Mouse (Mus musculus) heart, embryonic 10.5 days (tissue): ENCODE measurements around the gene Rtn2. TPM values are rescaled to one million over a fixed set of nuclear protein-coding genes. Genes with fewer than 3 reads are reported as not detected.

Source experiments
- DNase-seq: peaks from one replicate; pipeline ENCODE4 v3.0.0-alpha.2; 2017; ENCODE audit warnings: low spot score
- H3K27ac ChIP-seq: fragments of 300-500 bp; sonication (generic); 2 replicates; pipeline ENCODE4 v1.5.1; 2016; ENCODE audit warnings: mild to moderate bottlenecking
- H3K27me3 ChIP-seq: fragments of 300-500 bp; sonication (generic); 2 replicates; pipeline ENCODE4 v1.6.1; 2016; ENCODE audit warnings: mild to moderate bottlenecking; ENCODE audit not compliant: poor library complexity, insufficient read depth, severe bottlenecking
- H3K36me3 ChIP-seq: fragments of 300-500 bp; sonication (generic); 2 replicates; pipeline ENCODE4 v1.6.1; 2016; ENCODE audit warnings: mild to moderate bottlenecking, moderate library complexity
- H3K4me1 ChIP-seq: fragments of 300-500 bp; sonication (generic); 2 replicates; pipeline ENCODE4 v1.6.1; 2016; ENCODE audit warnings: mild to moderate bottlenecking
- H3K4me3 ChIP-seq: fragments of 300-500 bp; sonication (generic); 2 replicates; pipeline ENCODE4 v1.5.1; 2016; ENCODE audit warnings: mild to moderate bottlenecking, moderate library complexity
- H3K9me3 ChIP-seq: fragments of 300-500 bp; sonication (generic); 2 replicates; pipeline ENCODE4 v1.6.1; 2016; ENCODE audit warnings: mild to moderate bottlenecking, moderate library complexity
- WGBS: fragments of 180-500 bp; shearing (Covaris S2); methylation state at CpG from one replicate; pipeline ENCODE4 v1.1.7; 2016; 5-methylcytosine and 5-hydroxymethylcytosine counted together
- polyA plus RNA-seq: library from polyadenylated mRNA; unstranded; fragments of >200 nt; fragmentation: Nextera tagmentation; extraction: Ambion mirVana; gene quantifications from 2 replicates; pipeline ENCODE4 v1.2.1, GENCODE M21; 2016

Rtn2 gene
- polyA plus RNA-seq, 1 experiment from 2014 or later = 22.4 TPM

- DNase-seq = no peak
- H3K4me1 ChIP-seq = 0 out of 2 replicates have a peak, but pooled peaks cover 2% of the 10 kb centered on the region
- no peak overlapping the region for H3K27ac ChIP-seq
- H3K36me3 ChIP-seq = peaks cover 35% of the 10 kb centered on the region
- H3K27me3 ChIP-seq = no peaks in the 10 kb centered on the region
- WGBS = 86% methylated on average over 4 of the region's 4 CpGs
- H3K9me3 ChIP-seq = no peaks in the 10 kb centered on the region; the same call in 1 of the 2 replicates
- no peak overlapping the region for H3K4me3 ChIP-seq
Observed at GRCm38 (mm10) chr7:19252078-19252477, 30.3 kb upstream of the Rtn2 start.

DNA sequence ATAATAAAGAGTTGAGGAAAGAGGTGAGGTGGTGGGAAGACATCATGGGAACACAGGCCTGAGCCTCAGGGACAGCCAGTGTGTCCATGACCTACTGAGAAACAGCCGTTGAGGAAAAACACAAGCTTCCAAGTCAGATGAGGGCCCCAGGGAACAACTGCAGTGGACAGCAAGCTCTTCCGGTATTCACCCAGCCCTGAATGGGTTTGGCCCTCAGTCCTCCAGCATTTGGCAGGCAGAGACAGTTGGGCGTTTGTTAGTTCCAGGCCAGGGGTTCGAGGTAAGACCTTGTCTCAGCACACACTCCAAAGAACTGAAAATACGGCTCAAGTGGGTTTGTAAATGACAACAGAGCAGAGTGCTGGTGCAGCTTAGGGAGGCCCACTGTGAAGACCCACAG is 29.0 kb upstream of the Rtn2 start:
- no peaks in the 10 kb centered on the region; the same call in 1 of the 2 replicates for H3K9me3 ChIP-seq
- WGBS = 58% methylated on average over 5 of the region's 5 CpGs
- H3K27ac ChIP-seq = no peak overlapping the region

DNA sequence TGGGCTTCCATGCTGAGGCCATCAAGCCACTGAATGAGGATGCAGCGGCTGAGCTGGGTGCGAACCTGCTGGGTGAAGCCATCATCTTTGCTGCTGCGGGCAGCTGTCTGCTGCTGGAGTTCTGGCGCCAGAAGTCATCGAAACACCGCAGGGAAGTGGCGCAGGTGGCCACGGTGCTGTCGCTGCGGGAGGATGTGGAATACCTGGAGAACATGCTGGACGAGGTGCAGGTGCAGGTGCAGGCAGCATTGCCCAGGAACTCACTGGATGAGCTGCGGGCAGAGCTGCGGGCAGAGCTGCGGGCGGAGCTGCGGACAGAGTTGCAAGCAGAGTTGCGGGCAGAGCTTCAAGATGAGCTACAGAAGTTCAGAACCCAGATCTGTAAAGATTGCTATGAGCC is 27.0 kb upstream of the Rtn2 start:
- 84% methylated on average over 17 of the region's 17 CpGs for WGBS
- no peaks in the 10 kb centered on the region for H3K27me3 ChIP-seq
- 0 out of 2 replicates have a peak overlapping the region, but pooled peaks have one; percentile 12 for H3K4me3 ChIP-seq
- no peak for DNase-seq
- H3K4me1 ChIP-seq = peaks cover 9% of the 10 kb centered on the region; the same call in 1 of the 2 replicates
- H3K36me3 ChIP-seq = peaks cover 58% of the 10 kb centered on the region
- H3K27ac ChIP-seq = no peak overlapping the region
- H3K9me3 ChIP-seq = no peaks in the 10 kb centered on the region; the same call in 1 of the 2 replicates

More for the DNA sequence above, 29.0 kb upstream of the Rtn2 start:
- H3K27me3 ChIP-seq = no peaks in the 10 kb centered on the region
- H3K4me1 ChIP-seq = peaks cover 9% of the 10 kb centered on the region; the same call in 1 of the 2 replicates
- DNase-seq = no peak
- H3K36me3 ChIP-seq = peaks cover 41% of the 10 kb centered on the region
- H3K4me3 ChIP-seq = no peak overlapping the region

DNA sequence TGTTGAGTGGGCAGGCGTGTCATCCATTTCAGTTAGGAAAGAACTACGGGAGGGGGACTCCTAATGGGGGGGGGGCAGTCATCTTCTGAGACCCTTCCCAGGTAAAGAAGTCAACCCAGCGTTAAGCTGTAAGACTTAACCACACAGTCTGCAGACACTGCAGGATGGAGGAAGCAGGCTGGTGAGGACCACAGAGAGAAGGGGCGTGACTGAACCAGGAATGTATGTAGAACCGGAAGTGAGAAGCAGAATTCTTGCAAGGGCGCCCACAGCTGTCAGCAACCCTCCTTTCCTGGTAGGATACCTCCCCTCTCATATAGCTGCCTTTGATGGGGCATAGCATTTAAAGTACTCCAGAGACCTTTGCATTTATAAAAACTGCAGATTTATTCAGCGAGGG is 25.9 kb upstream of the Rtn2 start:
- H3K27me3 ChIP-seq = no peaks in the 10 kb centered on the region

GRCm38 (mm10) chr7:19257390-19258022 is 24.9 kb upstream of the Rtn2 start:
- H3K9me3 ChIP-seq = no peaks in the 10 kb centered on the region; the same call in 1 of the 2 replicates
- H3K4me1 ChIP-seq = peaks cover 9% of the 10 kb centered on the region; the same call in 1 of the 2 replicates
- H3K4me3 ChIP-seq = no peak overlapping the region
- H3K27ac ChIP-seq = no peak overlapping the region
- peaks cover 79% of the 10 kb centered on the region for H3K36me3 ChIP-seq
- H3K27me3 ChIP-seq = no peaks in the 10 kb centered on the region
- WGBS = 36% methylated on average over 11 of the region's 11 CpGs
- DNase-seq = peak; percentile 93

More for the DNA sequence above, 25.9 kb upstream of the Rtn2 start:
- Histone ChIP-seq H3K27ac (no peak overlapping the region), H3K4me1 (peaks cover 9% of the 10 kb centered on the region; the same call in 1 of the 2 replicates), H3K9me3 (no peaks in the 10 kb centered on the region; the same call in 1 of the 2 replicates), H3K36me3 (peaks cover 70% of the 10 kb centered on the region), H3K4me3 (no peak overlapping the region)
- no peak for DNase-seq
- 86% methylated on average over 7 of the region's 7 CpGs for WGBS

DNA sequence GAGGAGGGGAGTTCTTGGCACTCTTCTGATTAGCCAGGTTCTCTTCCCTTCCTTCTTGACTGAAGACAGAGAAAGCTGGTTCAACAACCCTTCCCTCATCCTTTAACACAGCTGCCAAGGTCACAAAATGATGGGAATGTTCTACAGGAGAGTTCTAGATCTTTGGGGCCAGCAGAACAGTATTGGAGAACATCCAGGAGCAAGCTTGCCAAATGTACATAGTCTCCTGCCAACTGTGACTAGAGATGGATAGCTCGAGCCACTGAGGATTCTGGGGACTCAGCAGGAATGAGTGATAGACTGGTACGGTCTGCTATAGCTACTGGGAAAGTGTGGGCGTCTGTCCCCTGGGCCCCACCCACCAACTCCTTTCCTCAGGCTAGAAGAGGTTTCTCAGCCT is 24.1 kb upstream of the Rtn2 start:
- H3K27ac ChIP-seq = no peak overlapping the region
- H3K4me1 ChIP-seq = peaks cover 9% of the 10 kb centered on the region; the same call in 1 of the 2 replicates
- H3K36me3 ChIP-seq = peaks cover 87% of the 10 kb centered on the region
- no peaks in the 10 kb centered on the region for H3K27me3 ChIP-seq
- 86% methylated on average over 3 of the region's 3 CpGs for WGBS
- no peak for DNase-seq
- no peaks in the 10 kb centered on the region; the same call in 1 of the 2 replicates for H3K9me3 ChIP-seq
- H3K4me3 ChIP-seq = no peak overlapping the region

DNA sequence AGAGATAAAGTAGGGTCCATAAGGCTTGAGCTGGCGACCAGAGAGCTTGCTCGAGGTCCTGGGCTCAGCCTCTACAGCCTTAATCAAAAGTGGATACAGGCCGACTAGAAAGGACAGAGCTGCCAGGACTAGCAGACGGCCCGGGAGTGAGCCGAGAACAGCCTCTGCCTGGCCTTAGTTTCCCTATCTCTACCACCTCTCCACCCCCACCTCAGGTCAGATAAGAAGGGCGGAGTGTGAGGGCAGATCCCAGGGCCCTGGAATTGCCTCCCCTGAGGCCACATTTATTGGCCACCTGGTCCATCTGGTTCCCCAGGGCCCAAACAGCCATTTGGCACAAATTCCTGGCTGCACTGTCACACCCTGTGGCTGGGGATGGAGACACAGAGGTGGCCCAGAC is 17.3 kb upstream of the Rtn2 start:
- Histone ChIP-seq H3K9me3 (no peaks in the 10 kb centered on the region), H3K27me3 (no peaks in the 10 kb centered on the region), H3K4me1 (peaks cover 57% of the 10 kb centered on the region), H3K36me3 (peaks cover 73% of the 10 kb centered on the region), H3K4me3 (peak overlapping the region; percentile 19), H3K27ac (peak overlapping the region; percentile 56)
- peak; percentile 76 for DNase-seq
- WGBS = 27% methylated on average over 7 of the region's 7 CpGs

- H3K27ac ChIP-seq = peak overlapping the region; percentile 56; the same call in 1 of the 2 replicates
- peaks cover 57% of the 10 kb centered on the region for H3K4me1 ChIP-seq
- H3K9me3 ChIP-seq = no peaks in the 10 kb centered on the region
- no peak for DNase-seq
- 0 out of 2 replicates have a peak overlapping the region, but pooled peaks have one; percentile 27 for H3K4me3 ChIP-seq
- H3K27me3 ChIP-seq = no peaks in the 10 kb centered on the region
- H3K36me3 ChIP-seq = peaks cover 63% of the 10 kb centered on the region
- 72% methylated on average over 10 of the region's 10 CpGs for WGBS
Observed at GRCm38 (mm10) chr7:19265928-19266822, 16.2 kb upstream of the Rtn2 start.

- H3K4me1 ChIP-seq = peaks cover 57% of the 10 kb centered on the region
- peaks cover 54% of the 10 kb centered on the region for H3K36me3 ChIP-seq
- no peak for DNase-seq
- 58% methylated on average over 10 of the region's 10 CpGs for WGBS
- no peaks in the 10 kb centered on the region for H3K27me3 ChIP-seq
- peak overlapping the region; percentile 56; the same call in 1 of the 2 replicates for H3K27ac ChIP-seq
- H3K9me3 ChIP-seq = no peaks in the 10 kb centered on the region
- H3K4me3 ChIP-seq = peak overlapping the region; percentile 27; the same call in 1 of the 2 replicates
Observed at GRCm38 (mm10) chr7:19267051-19267450, 15.4 kb upstream of the Rtn2 start.

DNA sequence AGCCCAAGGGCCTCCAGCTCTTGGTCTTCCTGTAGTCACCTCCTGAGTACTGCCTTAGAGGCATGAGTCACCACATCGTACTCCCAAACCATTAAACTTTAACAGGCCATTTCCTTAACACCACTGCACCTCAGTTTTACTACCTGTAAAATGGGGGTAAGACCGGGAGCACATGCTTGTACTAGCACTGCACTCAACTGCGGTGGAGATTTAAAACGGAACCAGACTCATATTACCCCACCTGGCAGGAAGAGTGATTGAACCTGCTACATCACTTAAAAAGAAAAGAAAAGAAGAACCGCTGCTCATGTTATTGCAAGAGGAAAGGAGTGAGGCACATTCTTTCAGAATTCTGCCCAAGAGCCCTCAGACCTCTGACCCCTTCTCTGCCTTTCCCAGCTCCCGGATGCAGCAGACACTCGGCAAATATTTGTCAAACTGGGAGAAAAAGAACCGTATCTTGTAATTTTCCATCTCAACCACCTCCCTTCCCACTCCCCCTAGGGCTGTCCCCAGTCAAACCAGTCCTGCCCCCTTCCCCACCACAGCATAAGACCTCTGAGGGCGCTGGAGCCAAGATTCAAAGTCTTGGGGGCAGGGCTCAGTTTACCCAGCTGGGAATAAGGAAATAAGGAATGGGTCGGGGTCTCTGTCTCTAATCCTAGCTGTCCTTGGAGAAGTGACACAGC is 13.3 kb upstream of the Rtn2 start:
- 38% methylated on average over 10 of the region's 10 CpGs for WGBS
- DNase-seq = no peak
- H3K27ac ChIP-seq = peak overlapping the region; percentile 98

GRCm38 (mm10) chr7:19269721-19270441 is 12.5 kb upstream of the Rtn2 start:
- Histone ChIP-seq H3K4me3 (peak overlapping the region; percentile 89), H3K9me3 (no peaks in the 10 kb centered on the region), H3K36me3 (peaks cover 26% of the 10 kb centered on the region), H3K27me3 (no peaks in the 10 kb centered on the region), H3K4me1 (peaks cover 50% of the 10 kb centered on the region), H3K27ac (peak overlapping the region; percentile 98)
- under 1% methylated on average over 19 of the region's 19 CpGs for WGBS
- DNase-seq = peak; percentile 93

More for the DNA sequence above, 13.3 kb upstream of the Rtn2 start:
- peaks cover 57% of the 10 kb centered on the region for H3K4me1 ChIP-seq
- H3K36me3 ChIP-seq = peaks cover 33% of the 10 kb centered on the region
- H3K4me3 ChIP-seq = peak overlapping the region; percentile 89
- no peaks in the 10 kb centered on the region for H3K27me3 ChIP-seq
- H3K9me3 ChIP-seq = no peaks in the 10 kb centered on the region
